Mouse (Mus musculus) hindbrain, embryonic 13.5 days (tissue): ENCODE measurements around the gene 1700061G19Rik. TPM values are rescaled to one million over a fixed set of nuclear protein-coding genes. Genes with fewer than 3 reads are reported as not detected.

ENCODE experiments used
- ATAC-seq: fragments of 200-750 bp; cut with Nextera tagmentation; 2 replicates; pipeline ENCODE4 v1.8.0; 2017; ENCODE audit warnings: moderate TSS enrichment; ENCODE audit not compliant: low FRiP score
- H3K27ac ChIP-seq: fragments of 300-500 bp; sonication (generic); 2 replicates; pipeline ENCODE4 v1.5.1; 2015; ENCODE audit warnings: inconsistent platforms, mild to moderate bottlenecking, moderate library complexity
- H3K27me3 ChIP-seq: fragments of 300-500 bp; sonication (generic); 2 replicates; pipeline ENCODE4 v1.6.1; 2015; ENCODE audit warnings: mild to moderate bottlenecking, inconsistent platforms
- H3K36me3 ChIP-seq: fragments of 300-500 bp; sonication (generic); 2 replicates; pipeline ENCODE4 v1.6.1; 2015; ENCODE audit warnings: mild to moderate bottlenecking, inconsistent platforms
- H3K4me1 ChIP-seq: fragments of 300-500 bp; sonication (generic); replicated peaks from 2 replicates; pipeline ENCODE4 v1.6.1; 2015; ENCODE audit warnings: inconsistent platforms
- H3K4me2 ChIP-seq: fragments of 300-500 bp; sonication (generic); 2 replicates; pipeline ENCODE4 v1.6.1; 2015; ENCODE audit warnings: inconsistent platforms, mild to moderate bottlenecking, moderate library complexity
- H3K4me3 ChIP-seq: fragments of 300-500 bp; sonication (generic); 2 replicates; pipeline ENCODE4 v1.5.1; 2015; ENCODE audit warnings: mild to moderate bottlenecking, inconsistent platforms
- H3K9ac ChIP-seq: fragments of 300-500 bp; sonication (generic); 2 replicates; pipeline ENCODE4 v1.6.1; 2015; ENCODE audit warnings: mild to moderate bottlenecking, inconsistent platforms
- H3K9me3 ChIP-seq: fragments of 300-500 bp; sonication (generic); 2 replicates; pipeline ENCODE4 v1.6.1; 2016; ENCODE audit warnings: inconsistent platforms
- WGBS: fragments of 180-500 bp; shearing (Covaris S2); methylation state at CpG from one replicate; pipeline ENCODE4 v1.1.7; 2015; 5-methylcytosine and 5-hydroxymethylcytosine counted together
- polyA plus RNA-seq: library from polyadenylated mRNA; unstranded; fragments of >200 nt; fragmentation: Nextera tagmentation; extraction: Ambion mirVana; gene quantifications from 2 replicates; pipeline ENCODE4 v1.2.1, GENCODE M21; 2015

Gene 1700061G19Rik
- polyA plus RNA-seq, 1 experiment from 2014 or later: 0.27 TPM

DNA sequence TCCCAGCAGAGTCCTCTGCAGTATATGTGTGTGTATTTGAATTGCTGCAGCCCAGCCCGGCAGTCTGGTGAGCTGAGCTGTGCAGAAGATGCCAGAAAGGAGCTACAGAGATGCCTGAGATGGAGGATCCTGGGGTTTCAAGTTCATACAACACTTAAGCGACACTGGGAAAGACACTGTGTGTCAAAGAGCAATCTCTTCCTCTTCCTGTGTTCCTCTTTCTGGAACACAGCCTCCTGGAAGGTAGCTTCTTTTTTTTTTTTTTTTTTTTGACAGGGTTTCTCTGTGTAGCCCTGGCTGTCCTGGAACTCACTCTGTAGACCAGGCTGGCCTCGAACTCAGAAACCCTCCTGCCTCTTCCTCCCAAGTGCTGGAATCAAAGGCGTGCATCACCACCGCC lies 26.5 kb upstream of the 1700061G19Rik start:
- no peaks in the 10 kb centered on the region for H3K4me1 ChIP-seq
- no peaks in the 10 kb centered on the region for H3K9me3 ChIP-seq
- WGBS: 88% methylated on average over 5 of the region's 5 CpGs

GRCm38 (mm10) chr17:56849710-56850109 lies 25.6 kb upstream of the 1700061G19Rik start:
- no peak for ATAC-seq
- Histone ChIP-seq H3K27me3 (no peaks in the 10 kb centered on the region), H3K4me3 (no peak overlapping the region), H3K4me2 (no peak overlapping the region), H3K9ac (no peak overlapping the region), H3K9me3 (no peaks in the 10 kb centered on the region), H3K36me3 (no peaks in the 10 kb centered on the region), H3K4me1 (no peaks in the 10 kb centered on the region), H3K27ac (no peak overlapping the region)
- 84% methylated on average over 13 of the region's 13 CpGs for WGBS

More for the DNA sequence above, 26.5 kb upstream of the 1700061G19Rik start:
- Histone ChIP-seq H3K27ac (no peak overlapping the region), H3K36me3 (no peaks in the 10 kb centered on the region), H3K27me3 (no peaks in the 10 kb centered on the region), H3K4me3 (no peak overlapping the region), H3K9ac (no peak overlapping the region), H3K4me2 (no peak overlapping the region)
- no peak for ATAC-seq

GRCm38 (mm10) chr17:56851167-56851566 lies 24.1 kb upstream of the 1700061G19Rik start:
- Histone ChIP-seq H3K27ac (no peak overlapping the region), H3K4me1 (no peaks in the 10 kb centered on the region), H3K9me3 (no peaks in the 10 kb centered on the region), H3K36me3 (no peaks in the 10 kb centered on the region), H3K4me2 (no peak overlapping the region), H3K4me3 (no peak overlapping the region), H3K27me3 (0 out of 2 replicates have a peak, but pooled peaks cover 2% of the 10 kb centered on the region), H3K9ac (no peak overlapping the region)
- ATAC-seq: no peak
- 81% methylated on average over 3 of the region's 3 CpGs for WGBS

GRCm38 (mm10) chr17:56855421-56855820 lies 19.9 kb upstream of the 1700061G19Rik start:
- 79% methylated on average over 3 of the region's 3 CpGs for WGBS
- 0 out of 2 replicates have a peak, but pooled peaks cover 2% of the 10 kb centered on the region for H3K27me3 ChIP-seq
- H3K4me3 ChIP-seq: no peak overlapping the region
- no peak overlapping the region for H3K27ac ChIP-seq
- H3K9ac ChIP-seq: no peak overlapping the region
- ATAC-seq: no peak
- no peaks in the 10 kb centered on the region for H3K9me3 ChIP-seq
- H3K4me1 ChIP-seq: no peaks in the 10 kb centered on the region
- no peaks in the 10 kb centered on the region for H3K36me3 ChIP-seq
- H3K4me2 ChIP-seq: no peak overlapping the region

DNA sequence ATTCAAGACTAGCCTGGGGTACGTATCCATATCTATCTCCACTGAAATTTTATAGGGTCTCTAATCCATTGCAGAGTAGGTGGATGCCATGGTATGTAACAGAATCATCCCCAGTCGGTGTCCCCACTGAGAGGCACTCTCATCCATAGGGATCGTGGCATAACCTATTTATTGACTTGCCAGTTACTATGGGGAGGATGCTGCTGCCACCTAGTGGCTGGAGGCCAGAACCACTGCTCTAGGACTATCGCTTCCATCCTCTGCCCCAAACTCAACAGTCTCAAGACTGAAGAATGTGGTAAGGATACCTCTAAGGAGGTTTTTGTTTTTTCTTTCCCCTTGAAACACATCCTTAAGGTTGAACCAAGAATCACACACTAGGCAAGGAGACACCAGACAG lies 17.1 kb upstream of the 1700061G19Rik start:
- Histone ChIP-seq H3K4me3 (no peak overlapping the region), H3K9ac (no peak overlapping the region), H3K4me1 (no peaks in the 10 kb centered on the region), H3K27me3 (0 out of 2 replicates have a peak, but pooled peaks cover 2% of the 10 kb centered on the region), H3K4me2 (no peak overlapping the region), H3K9me3 (no peaks in the 10 kb centered on the region), H3K36me3 (no peaks in the 10 kb centered on the region), H3K27ac (no peak overlapping the region)
- WGBS: 49% methylated on average over 4 of the region's 4 CpGs
- ATAC-seq: no peak

DNA sequence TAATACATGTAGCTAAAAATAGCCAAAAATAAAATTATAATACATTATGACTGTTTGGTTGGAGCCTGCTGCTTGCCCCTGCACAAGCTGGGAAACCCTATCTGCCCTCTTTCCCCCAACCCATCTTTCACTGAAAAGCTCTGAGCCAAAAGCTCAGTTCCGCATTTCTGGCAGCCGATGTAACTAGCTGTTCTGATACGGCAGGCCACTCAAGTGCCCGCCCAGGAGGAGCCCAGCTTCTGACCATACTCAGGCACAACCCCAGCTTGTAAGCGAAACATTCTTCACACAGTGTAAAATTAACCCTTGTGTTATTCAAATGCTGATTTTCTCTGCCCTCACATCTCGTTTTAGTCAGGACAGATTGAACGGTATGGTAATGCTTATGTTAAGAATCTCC lies 16.4 kb upstream of the 1700061G19Rik start:
- no peak overlapping the region for H3K9ac ChIP-seq
- no peaks in the 10 kb centered on the region for H3K9me3 ChIP-seq
- 0 out of 2 replicates have a peak, but pooled peaks cover 2% of the 10 kb centered on the region for H3K27me3 ChIP-seq
- H3K36me3 ChIP-seq: no peaks in the 10 kb centered on the region
- no peaks in the 10 kb centered on the region for H3K4me1 ChIP-seq
- ATAC-seq: no peak
- 52% methylated on average over 7 of the region's 7 CpGs for WGBS
- no peak overlapping the region for H3K4me2 ChIP-seq
- H3K4me3 ChIP-seq: no peak overlapping the region
- H3K27ac ChIP-seq: no peak overlapping the region

DNA sequence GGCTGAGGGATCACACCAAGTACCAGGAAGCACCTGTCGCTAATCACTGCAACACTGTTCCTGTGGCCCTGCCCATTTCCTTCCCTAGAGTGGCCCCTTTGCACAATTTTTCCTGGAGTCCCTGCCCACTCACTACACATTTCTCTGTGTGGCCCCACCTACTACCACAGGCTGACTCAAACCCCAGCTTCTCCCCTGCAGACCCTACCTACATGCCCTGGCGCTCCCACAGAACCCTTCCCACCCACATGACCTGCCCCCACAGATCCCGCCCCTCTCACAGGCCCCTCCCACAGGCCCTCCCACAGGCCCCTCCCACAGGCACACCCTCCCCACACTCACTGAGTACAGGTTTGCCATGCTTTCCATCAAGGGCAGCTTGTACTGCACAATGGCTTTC lies 14.1 kb upstream of the 1700061G19Rik start:
- Histone ChIP-seq H3K4me2 (no peak overlapping the region), H3K36me3 (no peaks in the 10 kb centered on the region), H3K4me1 (no peaks in the 10 kb centered on the region), H3K27ac (no peak overlapping the region), H3K9ac (no peak overlapping the region), H3K27me3 (no peaks in the 10 kb centered on the region), H3K9me3 (no peaks in the 10 kb centered on the region), H3K4me3 (no peak overlapping the region)
- no peak for ATAC-seq
- 60% methylated on average over 3 of the region's 3 CpGs for WGBS

DNA sequence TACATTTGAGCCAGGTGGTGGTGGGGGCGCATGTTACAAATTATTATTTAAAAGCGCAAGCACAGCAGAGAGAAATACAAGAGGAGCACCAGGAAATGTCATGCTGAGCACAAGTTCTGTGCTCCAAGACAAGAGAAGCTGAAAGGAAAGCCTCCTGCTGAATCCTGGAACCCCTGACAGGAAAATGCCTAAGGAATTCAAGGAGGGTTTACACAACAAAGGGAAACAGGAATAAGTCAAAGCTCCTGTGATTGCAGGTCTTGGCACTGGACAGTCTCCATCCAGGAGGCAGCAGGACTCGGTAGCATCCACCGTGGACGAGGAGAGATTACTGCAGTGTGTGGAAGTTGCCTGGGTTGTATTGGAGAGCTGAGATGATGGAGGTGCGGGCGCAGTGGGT lies 9.2 kb upstream of the 1700061G19Rik start:
- Histone ChIP-seq H3K9me3 (no peaks in the 10 kb centered on the region), H3K4me3 (no peak overlapping the region), H3K4me1 (no peaks in the 10 kb centered on the region), H3K4me2 (no peak overlapping the region), H3K27me3 (no peaks in the 10 kb centered on the region), H3K36me3 (no peaks in the 10 kb centered on the region), H3K27ac (no peak overlapping the region), H3K9ac (no peak overlapping the region)
- 83% methylated on average over 7 of the region's 7 CpGs for WGBS
- no peak for ATAC-seq

DNA sequence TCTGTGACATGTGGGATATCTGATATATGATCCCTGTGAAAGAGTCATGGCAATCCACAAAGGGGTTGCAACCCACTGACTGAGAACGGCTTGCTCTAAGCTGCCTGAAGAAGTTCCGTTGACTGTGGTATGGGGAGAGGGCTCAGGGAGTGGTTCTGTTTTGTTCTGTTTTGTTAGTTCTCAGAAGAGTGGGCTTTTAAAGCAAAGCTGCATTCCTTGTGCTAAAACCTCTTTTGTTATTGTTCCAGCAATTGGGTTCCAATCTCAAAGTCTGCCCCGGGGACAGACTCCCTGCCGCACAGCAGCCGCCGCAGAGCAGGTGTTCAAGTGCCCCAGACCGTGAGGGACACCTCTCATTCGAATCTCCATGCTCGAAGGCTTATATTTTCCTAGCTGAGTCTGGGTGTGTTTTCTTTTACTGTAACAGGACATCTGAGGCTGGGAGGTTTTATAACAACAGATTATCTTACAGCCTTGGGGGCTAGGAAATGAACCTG lies 5.7 kb upstream of the 1700061G19Rik start:
- H3K27me3 ChIP-seq: 0 out of 2 replicates have a peak, but pooled peaks cover 2% of the 10 kb centered on the region
- no peak overlapping the region for H3K9ac ChIP-seq
- H3K4me1 ChIP-seq: no peaks in the 10 kb centered on the region
- no peaks in the 10 kb centered on the region for H3K9me3 ChIP-seq
- no peak overlapping the region for H3K27ac ChIP-seq
- 58% methylated on average over 9 of the region's 9 CpGs for WGBS
- no peak overlapping the region for H3K4me2 ChIP-seq
- H3K36me3 ChIP-seq: no peaks in the 10 kb centered on the region
- no peak overlapping the region for H3K4me3 ChIP-seq
- ATAC-seq: no peak

DNA sequence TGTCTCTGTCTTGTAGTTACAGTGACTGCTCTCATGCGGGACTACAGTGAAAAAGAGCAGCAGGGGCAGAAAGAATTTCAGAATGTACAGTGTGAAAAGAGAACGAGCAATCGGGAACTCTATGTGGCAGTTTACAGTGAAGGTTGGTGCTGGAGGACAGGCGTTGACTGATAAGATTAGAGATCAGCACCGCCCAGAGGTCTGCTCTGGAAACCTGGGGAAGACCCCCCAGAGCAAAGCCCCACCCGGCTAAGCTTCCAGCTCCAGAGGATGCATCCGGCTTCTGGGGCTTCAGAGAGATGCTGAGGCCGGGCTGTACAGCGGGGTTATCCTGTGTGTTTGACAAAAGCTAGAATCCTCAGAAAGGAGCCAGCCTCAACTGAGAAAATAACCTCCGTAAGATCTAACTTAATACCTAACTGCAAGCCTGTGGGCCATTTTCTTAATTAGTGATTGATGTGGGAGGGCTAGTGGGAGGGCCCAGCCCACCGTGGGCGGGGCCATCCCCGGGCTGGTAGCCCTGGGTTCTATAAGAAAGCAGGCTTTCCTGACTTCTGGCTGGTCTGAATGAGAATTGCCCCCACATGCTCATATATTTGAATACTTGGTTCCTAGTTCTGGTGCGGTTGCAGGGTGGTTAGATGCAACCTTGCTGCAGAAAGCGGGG lies 4.9 kb upstream of the 1700061G19Rik start:
- no peaks in the 10 kb centered on the region for H3K9me3 ChIP-seq
- 0 out of 2 replicates have a peak, but pooled peaks cover 2% of the 10 kb centered on the region for H3K27me3 ChIP-seq
- no peak overlapping the region for H3K9ac ChIP-seq
- H3K36me3 ChIP-seq: no peaks in the 10 kb centered on the region
- ATAC-seq: no peak
- 78% methylated on average over 15 of the region's 15 CpGs for WGBS
- no peak overlapping the region for H3K4me3 ChIP-seq
- H3K4me2 ChIP-seq: no peak overlapping the region
- no peak overlapping the region for H3K27ac ChIP-seq
- H3K4me1 ChIP-seq: no peaks in the 10 kb centered on the region

DNA sequence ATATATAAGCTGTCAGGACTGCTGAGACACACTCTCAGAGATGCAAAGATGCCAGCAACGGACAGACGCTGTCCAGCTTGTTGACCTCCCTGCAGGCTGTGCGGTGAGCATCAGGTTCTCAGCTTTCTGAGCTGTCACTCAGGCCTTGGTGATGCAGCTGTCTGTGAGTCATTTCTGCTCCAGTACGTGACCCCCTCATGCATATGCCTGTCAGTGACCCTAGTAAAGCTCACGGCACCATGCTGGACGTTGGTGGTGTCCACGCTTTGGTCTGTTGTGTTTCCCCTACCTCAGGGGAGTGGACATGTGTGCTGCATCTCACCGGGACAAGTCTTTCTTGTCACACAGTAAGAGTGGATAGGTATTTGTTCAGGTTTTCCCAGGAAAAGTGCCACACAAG lies 3.5 kb upstream of the 1700061G19Rik start:
- Histone ChIP-seq H3K4me3 (no peak overlapping the region), H3K4me2 (no peak overlapping the region), H3K27me3 (0 out of 2 replicates have a peak, but pooled peaks cover 2% of the 10 kb centered on the region), H3K36me3 (no peaks in the 10 kb centered on the region), H3K9me3 (no peaks in the 10 kb centered on the region), H3K9ac (no peak overlapping the region), H3K27ac (no peak overlapping the region), H3K4me1 (no peaks in the 10 kb centered on the region)
- 73% methylated on average over 8 of the region's 8 CpGs for WGBS
- no peak for ATAC-seq

DNA sequence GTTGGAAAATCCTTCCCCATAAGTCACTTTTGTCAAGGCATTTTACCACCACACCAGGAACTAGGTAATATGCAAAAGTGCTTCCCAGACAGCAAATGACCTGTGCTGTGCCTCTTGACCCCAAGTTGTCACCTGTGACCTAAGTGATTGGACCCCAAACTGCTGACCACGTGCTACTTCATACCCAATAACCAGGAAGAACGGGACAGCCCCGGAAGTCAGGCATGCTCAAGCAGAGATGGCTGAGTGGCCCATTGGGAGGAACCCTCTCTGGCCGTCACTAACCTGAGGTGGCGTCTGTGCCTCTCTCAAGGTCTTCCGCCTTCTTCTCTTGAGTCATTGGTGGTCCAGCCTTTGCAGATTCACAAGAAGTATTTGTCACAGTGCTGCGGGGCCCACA lies 2.8 kb upstream of the 1700061G19Rik start:
- ATAC-seq: no peak
- 83% methylated on average over 7 of the region's 7 CpGs for WGBS
- Histone ChIP-seq H3K27me3 (0 out of 2 replicates have a peak, but pooled peaks cover 2% of the 10 kb centered on the region), H3K27ac (no peak overlapping the region), H3K9me3 (no peaks in the 10 kb centered on the region), H3K36me3 (no peaks in the 10 kb centered on the region), H3K4me2 (no peak overlapping the region), H3K4me1 (no peaks in the 10 kb centered on the region), H3K4me3 (no peak overlapping the region), H3K9ac (no peak overlapping the region)

- WGBS: 84% methylated on average over 2 of the region's 2 CpGs
- no peak within 1 kb of the TSS for H3K9ac ChIP-seq
- H3K4me3 ChIP-seq: no peak within 1 kb of the TSS
- no peaks in the 10 kb centered on the region for H3K36me3 ChIP-seq
- H3K4me2 ChIP-seq: no peak within 1 kb of the TSS
- H3K4me1 ChIP-seq: no peaks in the 10 kb centered on the region
- no peaks in the 10 kb centered on the region for H3K9me3 ChIP-seq
- ATAC-seq: no peak
- H3K27me3 ChIP-seq: 0 out of 2 replicates have a peak, but pooled peaks cover 2% of the 10 kb centered on the region
- H3K27ac ChIP-seq: no peak within 1 kb of the TSS
These were observed 1.0 kb upstream of the 1700061G19Rik start, which contains the start of gene Acsbg2 for GRCm38 (mm10) chr17:56874237-56874636. Gene Acsbg2, minus strand, starts transcription at chr17:56874447.
